Mouse (Mus musculus) urinary bladder, postnatal 25 days (tissue): ENCODE measurements around the gene Kif11.

Source experiments
- DNase-seq: peaks from one replicate; pipeline ENCODE4 v3.0.0; 2022; ENCODE audit warnings: low spot score

The Kif11 gene

GRCm38 (mm10) chr19:37443631-37444140 is 67.5 kb downstream of the Kif11 start:
- DNase-seq: no peak

GRCm38 (mm10) chr19:37448212-37448611 is 72.0 kb downstream of the Kif11 start:
- no peak for DNase-seq

- DNase-seq: no peak
These were observed 73.0 kb downstream of the Kif11 start for GRCm38 (mm10) chr19:37449246-37449645.

- DNase-seq: no peak
These were observed 79.3 kb downstream of the Kif11 start for GRCm38 (mm10) chr19:37455528-37455927.

- no peak for DNase-seq
These were observed 79.8 kb downstream of the Kif11 start for GRCm38 (mm10) chr19:37455961-37456360.

- DNase-seq: no peak
These were observed 81.8 kb downstream of the Kif11 start for GRCm38 (mm10) chr19:37458013-37458412.

- DNase-seq: no peak
These were observed 90.2 kb downstream of the Kif11 start for GRCm38 (mm10) chr19:37466403-37466802.

- DNase-seq: no peak
These were observed 90.8 kb downstream of the Kif11 start for GRCm38 (mm10) chr19:37466978-37467377.

- no peak for DNase-seq
These were observed 92.8 kb downstream of the Kif11 start for GRCm38 (mm10) chr19:37468841-37469566.
